Mouse (Mus musculus) R1 (cell line): ENCODE results near the gene Hgd.

Source experiments
- DNase-seq: peaks from one replicate; pipeline ENCODE4 v3.0.0-alpha.2; 2018; ENCODE audit warnings: low read depth, low spot score

The Hgd gene

DNA sequence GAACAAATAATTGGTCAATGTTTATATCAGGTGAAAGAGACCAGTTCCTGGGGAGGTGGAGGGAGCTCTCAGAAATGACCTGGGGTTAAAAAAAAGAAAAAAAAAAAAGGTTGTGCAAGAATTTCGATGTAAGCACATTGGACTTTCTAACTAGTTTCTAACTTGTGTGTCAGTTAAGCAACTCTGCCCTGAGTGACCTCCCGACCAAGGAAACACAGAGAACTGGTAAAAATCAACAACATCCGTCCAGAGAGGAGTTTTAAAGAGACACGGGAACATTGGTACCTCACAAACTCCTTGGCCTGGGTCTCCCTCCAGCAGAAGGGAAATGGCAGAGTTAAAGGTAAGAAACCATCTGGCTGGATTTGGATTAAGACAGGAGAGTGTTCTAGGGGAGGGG is at the start of gene Hgd:
Gene Hgd (plus strand): TSS at position 160 of the 400 bp plus-strand sequence.
- DNase-seq = no peak

DNA sequence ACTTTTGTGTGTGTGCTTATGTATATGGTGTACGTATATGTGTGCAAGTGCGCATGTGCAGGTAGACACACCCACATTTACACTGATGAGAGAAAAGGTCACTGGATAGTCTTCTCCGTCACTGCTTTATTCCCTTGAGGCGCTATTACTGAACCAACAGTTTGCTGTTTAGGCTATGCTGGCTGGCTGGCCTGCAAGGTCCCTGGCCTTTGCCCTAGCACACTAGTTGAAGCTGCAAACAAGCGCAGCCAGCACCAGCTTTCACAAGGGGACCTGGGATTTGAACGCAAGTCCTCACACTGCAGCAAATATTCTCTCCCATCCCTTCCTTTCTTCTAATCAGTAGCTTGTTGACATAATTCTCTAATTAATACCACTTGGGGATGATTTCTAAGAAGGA is 49.8 kb upstream of the Hgd start:
- no peak for DNase-seq

- no peak for DNase-seq
Measured at GRCm38 (mm10) chr16:37532046-37532445, 47.9 kb upstream of the Hgd start.

GRCm38 (mm10) chr16:37533369-37534068 is 46.4 kb upstream of the Hgd start:
- DNase-seq = no peak

- DNase-seq = no peak
Measured at GRCm38 (mm10) chr16:37539240-37539610, 40.7 kb upstream of the Hgd start.

DNA sequence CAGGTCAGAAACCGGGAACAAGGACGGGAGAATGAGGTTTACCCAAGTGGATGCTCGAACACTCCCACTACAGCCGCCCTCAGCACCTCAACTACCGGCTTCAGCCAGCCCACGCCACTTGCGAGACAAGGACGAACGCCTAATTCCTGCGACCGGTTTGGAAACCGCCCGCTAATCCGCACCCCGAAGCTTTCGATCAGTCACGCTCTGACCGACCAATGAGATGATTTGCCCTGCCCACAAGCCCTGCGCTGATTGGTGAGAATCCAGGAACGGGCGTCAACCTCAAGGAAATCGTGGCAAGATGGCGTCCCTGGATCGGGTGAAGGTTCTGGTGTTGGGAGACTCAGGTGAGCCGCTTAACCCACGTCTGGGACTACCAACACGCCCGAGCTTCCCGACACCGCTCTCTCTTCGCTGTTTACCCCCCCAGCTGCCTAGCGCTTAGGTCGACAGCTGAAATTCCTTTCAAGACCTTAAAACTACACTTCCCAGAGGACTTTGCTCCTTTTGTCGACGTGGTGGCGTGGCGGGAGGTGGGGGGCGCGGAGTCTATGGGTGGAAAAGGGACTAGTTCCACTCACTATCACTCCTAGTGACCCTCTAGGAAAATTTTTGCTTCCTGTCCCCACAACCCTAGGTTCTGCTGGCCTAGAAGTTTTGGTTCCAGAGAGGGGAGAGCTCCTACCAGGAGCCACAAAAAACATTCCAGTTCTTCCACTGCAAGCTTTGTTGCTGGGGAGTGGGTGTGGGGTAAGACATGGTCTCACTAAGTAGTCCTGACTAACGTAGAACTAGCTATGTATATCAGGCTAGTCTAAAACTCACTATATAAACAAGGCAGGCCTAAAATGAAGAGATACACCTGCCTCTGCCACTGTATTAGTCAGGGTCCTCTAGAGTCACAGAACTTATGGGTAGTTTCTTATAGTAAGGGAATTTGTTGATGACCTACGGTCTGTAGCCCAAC is 40.1 kb upstream of the Hgd start, which contains the start of the genes Gtf2e1 and Rabl3:
Gene Gtf2e1 (minus strand): TSS at position 179 of the 970 bp plus-strand sequence.
Gene Rabl3 (plus strand): TSS at position 275 of the 970 bp plus-strand sequence.
- DNase-seq = peak; percentile 99

DNA sequence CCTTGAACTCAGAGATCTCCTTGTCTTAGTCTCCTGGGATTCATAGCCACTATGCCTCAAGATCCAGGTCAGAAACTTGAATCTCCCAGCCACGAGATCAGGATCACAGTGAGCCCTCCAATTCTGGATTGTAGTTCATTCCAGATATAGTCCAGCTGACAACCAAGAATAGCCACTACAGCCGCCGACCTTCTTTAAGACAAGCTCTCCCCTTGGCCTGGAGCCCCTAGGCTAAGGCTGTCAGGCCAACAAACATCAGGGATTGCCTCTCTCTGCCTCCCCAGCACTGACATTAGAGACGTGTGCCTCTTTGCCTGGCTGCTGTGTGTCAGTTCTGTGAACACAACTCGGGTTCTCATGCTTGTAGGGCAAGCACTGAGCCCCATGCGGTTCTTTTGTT is 39.2 kb upstream of the Hgd start:
- peak; percentile 16 for DNase-seq

- DNase-seq = no peak
Measured at GRCm38 (mm10) chr16:37546312-37546711, 33.6 kb upstream of the Hgd start.

DNA sequence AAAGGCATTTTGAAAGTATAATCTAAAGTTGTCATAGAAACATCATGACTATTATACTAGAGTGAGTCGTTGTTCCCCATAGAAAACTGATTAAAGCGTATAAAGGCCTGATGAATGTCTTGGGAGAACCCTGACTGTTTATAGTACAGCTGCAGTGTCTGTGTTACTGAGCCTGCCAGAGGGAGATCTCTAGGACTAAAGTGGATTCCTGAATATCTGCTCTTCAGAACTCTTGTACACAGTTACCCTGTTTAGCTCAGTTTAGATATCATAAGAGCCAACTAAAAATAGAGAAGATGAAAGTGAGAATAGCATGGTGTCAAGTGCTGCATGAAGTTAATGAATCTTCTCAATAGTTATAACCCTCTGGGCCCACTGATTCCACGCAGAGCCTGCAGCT is 29.7 kb upstream of the Hgd start:
- no peak for DNase-seq

DNA sequence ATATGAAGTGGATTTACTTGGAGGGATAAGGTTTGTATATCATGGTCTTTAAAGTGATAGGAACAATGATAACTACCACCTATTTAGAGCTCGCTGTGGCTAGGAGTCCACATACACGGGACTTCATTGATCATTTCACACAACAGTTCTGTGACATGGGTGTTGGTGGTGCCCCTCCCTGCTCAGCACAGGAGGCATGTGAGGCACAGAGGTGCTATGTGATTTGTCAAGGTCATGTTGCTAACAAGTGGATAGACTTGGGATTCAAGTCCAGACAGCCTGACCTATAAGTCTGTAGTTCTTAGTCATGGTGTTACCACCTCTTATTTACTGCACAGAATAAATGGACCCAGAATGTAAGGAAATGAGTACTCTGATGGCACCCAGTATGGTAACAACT is 29.0 kb upstream of the Hgd start:
- no peak for DNase-seq

DNA sequence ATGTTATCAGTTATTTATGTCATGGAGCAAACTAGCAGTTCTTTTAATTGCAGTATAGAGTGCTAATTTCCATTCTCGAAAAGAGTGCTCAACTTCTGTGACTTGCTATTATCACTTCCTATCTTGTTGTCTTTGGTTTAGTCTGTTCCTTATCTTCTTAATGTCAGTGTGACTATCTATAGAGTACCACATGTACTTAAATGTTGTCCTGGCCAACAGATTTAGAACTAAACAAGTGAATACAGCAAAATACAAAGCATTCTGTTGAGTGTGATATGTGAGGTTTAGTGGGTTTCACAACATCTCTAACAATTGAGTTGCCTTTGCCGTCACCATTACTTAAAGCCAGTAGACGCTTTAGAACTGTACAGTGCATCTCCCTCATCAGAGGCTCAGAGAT is 27.1 kb upstream of the Hgd start:
- DNase-seq = no peak

- DNase-seq = no peak
Measured at GRCm38 (mm10) chr16:37562414-37562813, 17.5 kb upstream of the Hgd start.

DNA sequence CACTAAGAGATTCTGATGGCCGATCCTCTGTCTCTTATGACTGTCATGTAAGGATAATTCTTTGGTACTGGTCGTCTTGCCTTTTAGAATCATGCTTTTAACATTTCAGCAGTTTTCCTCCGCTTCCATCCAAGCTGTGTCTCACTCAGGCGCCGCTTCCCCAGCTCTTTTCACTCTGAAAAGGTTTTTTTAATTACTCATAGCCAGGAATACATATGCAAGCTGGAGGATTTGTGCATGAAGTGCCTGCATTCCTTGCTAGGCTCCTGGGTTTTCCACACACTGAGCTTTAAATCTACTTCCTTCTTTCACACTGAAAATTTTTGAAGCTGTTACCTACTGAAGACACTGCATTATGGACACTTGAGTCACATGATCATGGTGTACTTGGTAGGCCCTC is 17.0 kb upstream of the Hgd start:
- DNase-seq = no peak

- DNase-seq = no peak
Measured at GRCm38 (mm10) chr16:37565117-37565516, 14.8 kb upstream of the Hgd start.

DNA sequence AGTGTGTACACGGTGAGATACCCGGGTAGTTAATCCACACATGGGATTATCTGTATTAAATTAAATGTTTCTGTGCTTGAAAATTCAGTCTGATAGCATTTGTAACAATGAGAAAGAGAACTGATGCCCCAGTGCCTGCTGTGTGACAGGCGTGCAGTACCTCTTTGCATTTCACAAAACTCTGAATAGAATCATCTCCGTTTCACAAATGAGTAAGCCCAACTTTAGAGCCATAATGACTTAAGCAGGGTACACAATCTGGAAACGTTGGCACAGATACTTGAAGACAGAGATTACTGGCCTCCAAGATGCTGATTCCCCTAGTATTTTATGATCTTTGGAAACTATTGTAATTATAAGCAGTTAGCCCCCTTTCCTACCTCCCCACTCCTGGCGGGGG is 13.8 kb upstream of the Hgd start:
- DNase-seq = no peak

- DNase-seq = no peak
Measured at GRCm38 (mm10) chr16:37567113-37568050, 12.6 kb upstream of the Hgd start.

- no peak for DNase-seq
Measured at GRCm38 (mm10) chr16:37571554-37571953, 8.4 kb upstream of the Hgd start.

- DNase-seq = no peak
Measured at GRCm38 (mm10) chr16:37572117-37572754, 7.7 kb upstream of the Hgd start.

DNA sequence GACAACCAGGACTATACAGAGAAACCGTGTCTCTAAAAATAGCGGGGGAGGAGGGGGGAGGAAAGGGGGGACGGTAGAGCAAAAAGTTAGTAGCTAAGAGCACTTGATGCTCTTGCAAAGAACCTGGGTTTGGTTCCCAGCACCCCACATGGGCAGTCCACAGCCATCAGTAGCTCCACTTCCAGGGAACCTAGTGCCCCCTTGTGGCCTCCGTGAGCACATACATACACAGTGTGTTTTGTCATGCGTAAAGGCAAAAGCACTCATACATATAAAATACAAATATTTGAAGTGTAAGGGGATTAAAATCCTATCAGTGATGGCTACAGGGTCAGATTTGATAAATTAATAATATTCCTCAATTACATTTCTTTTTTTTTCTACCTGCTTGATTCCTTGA is 6.9 kb upstream of the Hgd start:
- DNase-seq = peak; percentile 60

DNA sequence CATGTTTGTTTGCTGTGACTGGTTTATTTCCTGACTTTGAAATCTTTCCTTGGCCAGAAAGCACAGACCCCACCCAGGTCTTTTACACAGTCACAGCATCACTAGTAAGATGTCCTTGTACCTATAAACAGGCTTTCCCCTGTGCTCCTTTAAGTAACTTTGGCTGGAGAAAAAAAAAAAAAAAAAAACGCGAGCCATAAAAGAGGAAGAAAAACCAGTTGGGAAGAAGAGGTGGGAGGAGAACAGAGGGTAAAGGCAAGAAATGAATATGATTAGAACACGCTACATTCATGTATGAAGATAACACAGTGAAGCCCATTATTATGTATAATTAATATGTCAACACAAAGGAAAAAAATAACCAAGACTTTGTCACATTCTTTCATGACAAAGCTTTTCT is 4.6 kb upstream of the Hgd start:
- no peak for DNase-seq

DNA sequence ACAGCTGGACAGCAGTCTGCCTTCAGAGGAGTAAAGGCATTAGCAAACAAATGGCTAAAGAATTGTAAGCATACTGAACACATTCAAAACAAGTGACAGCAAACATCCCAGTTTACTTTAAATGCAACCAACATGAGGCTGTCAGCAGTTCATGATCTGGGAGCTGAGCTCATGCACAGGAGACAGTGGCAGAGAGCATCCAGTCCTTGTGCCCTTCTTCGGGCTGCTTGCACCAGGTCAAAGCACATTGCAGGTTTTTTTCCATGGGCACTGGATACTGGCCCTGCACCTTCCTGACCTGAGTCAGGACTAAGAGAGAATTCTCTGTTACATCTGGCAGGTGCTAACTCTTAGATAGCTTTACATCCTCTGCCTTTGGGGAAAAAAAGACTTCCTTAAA is 362 bp upstream of the Hgd start:
- no peak for DNase-seq
